Mouse (Mus musculus): Measurements from ENCODE around the gene Slc12a9. TPM values are rescaled to one million over a fixed set of nuclear protein-coding genes. Genes with fewer than 3 reads are reported as not detected.

Gene Slc12a9
- polyA plus RNA-seq, 1 experiment, result 14.4 TPM

- no peak within 1 kb of the TSS; the same call in 1 of the 2 replicates for H3K27ac ChIP-seq (ENCODE audit: control insufficient read depth, insufficient read depth, low read depth, low read length, poor library complexity)
- peaks cover 1% of the 10 kb centered on the region; the same call in 1 of the 2 replicates for H3K4me1 ChIP-seq (ENCODE audit: control insufficient read depth, insufficient read depth, low read length)
- H3K4me3 ChIP-seq (replicated peaks; ENCODE audit: control insufficient read depth, low read depth, low read length), result peak within 1 kb of the TSS; percentile 1
- TF ChIP-seq POLR2A (IDR thresholded peaks at IDR 0.05; ENCODE audit: borderline replicate concordance, control insufficient read depth, low read depth, low read length), result no peak
- no peak for TF ChIP-seq CTCF (IDR thresholded peaks at IDR 0.05; ENCODE audit: control insufficient read depth, insufficient read depth, low read length)
- WGBS, result 46% methylated on average over 30 of the region's 30 CpGs
Observed at GRCm38 (mm10) chr5:137314193-137315083, 19.0 kb downstream of the Slc12a9 start, which contains the start of gene Trip6. TSS of gene Trip6 (minus strand) at chr5:137314404.

GRCm38 (mm10) chr5:137313466-137314192 is 19.8 kb downstream of the Slc12a9 start:
- H3K4me3 ChIP-seq (replicated peaks; ENCODE audit: control insufficient read depth, low read depth, low read length), result peak overlapping the region; percentile 1
- H3K27ac ChIP-seq (ENCODE audit: control insufficient read depth, insufficient read depth, low read depth, low read length, poor library complexity), result no peak overlapping the region; the same call in 1 of the 2 replicates
- TF ChIP-seq POLR2A (IDR thresholded peaks at IDR 0.05; ENCODE audit: borderline replicate concordance, control insufficient read depth, low read depth, low read length) (no peak), CTCF (IDR thresholded peaks at IDR 0.05; ENCODE audit: control insufficient read depth, insufficient read depth, low read length) (no peak)
- WGBS, result 6% methylated on average over 22 of the region's 22 CpGs
- H3K4me1 ChIP-seq (ENCODE audit: control insufficient read depth, insufficient read depth, low read length), result peaks cover 1% of the 10 kb centered on the region; the same call in 1 of the 2 replicates

GRCm38 (mm10) chr5:137308356-137308755 is 25.0 kb downstream of the Slc12a9 start:
- Histone ChIP-seq H3K4me3 (replicated peaks; ENCODE audit: control insufficient read depth, low read depth, low read length) (no peak overlapping the region), H3K27ac (ENCODE audit: control insufficient read depth, insufficient read depth, low read depth, low read length, poor library complexity) (no peak overlapping the region), H3K4me1 (ENCODE audit: control insufficient read depth, insufficient read depth, low read length) (peaks cover 3% of the 10 kb centered on the region)
- TF ChIP-seq CTCF (IDR thresholded peaks at IDR 0.05; ENCODE audit: control insufficient read depth, insufficient read depth, low read length) (no peak), POLR2A (IDR thresholded peaks at IDR 0.05; ENCODE audit: borderline replicate concordance, control insufficient read depth, low read depth, low read length) (no peak)
- 93% methylated on average over 4 of the region's 4 CpGs for WGBS

- peak within 1 kb of the TSS; percentile 81 for H3K4me3 ChIP-seq (replicated peaks; ENCODE audit: control insufficient read depth, low read depth, low read length)
- H3K27ac ChIP-seq (ENCODE audit: control insufficient read depth, insufficient read depth, low read depth, low read length, poor library complexity), result peak within 1 kb of the TSS; percentile 88
- H3K4me1 ChIP-seq (ENCODE audit: control insufficient read depth, insufficient read depth, low read length), result peaks cover 3% of the 10 kb centered on the region
- TF ChIP-seq POLR2A (IDR thresholded peaks at IDR 0.05; ENCODE audit: borderline replicate concordance, control insufficient read depth, low read depth, low read length), result peak; percentile 59; the same call in 1 of the 2 replicates
- no peak for TF ChIP-seq CTCF (IDR thresholded peaks at IDR 0.05; ENCODE audit: control insufficient read depth, insufficient read depth, low read length)
- WGBS, result under 1% methylated on average over 65 of the region's 72 CpGs
Observed at GRCm38 (mm10) chr5:137307071-137307912, 26.1 kb downstream of the Slc12a9 start, which contains the start of gene Srrt. TSS of gene Srrt (minus strand) at chr5:137307674.

- whole genome bisulfite sequencing, result under 1% methylated on average over 12 of the region's 12 CpGs
- H3K4me1 ChIP-seq (ENCODE audit: control insufficient read depth, insufficient read depth, low read length), result peaks cover 3% of the 10 kb centered on the region
- no peak for TF ChIP-seq CTCF (IDR thresholded peaks at IDR 0.05; ENCODE audit: control insufficient read depth, insufficient read depth, low read length)
Observed at GRCm38 (mm10) chr5:137306439-137307005, 26.9 kb downstream of the Slc12a9 start.

GRCm38 (mm10) chr5:137305822-137306221 is 27.6 kb downstream of the Slc12a9 start:
- Histone ChIP-seq H3K27ac (ENCODE audit: control insufficient read depth, insufficient read depth, low read depth, low read length, poor library complexity) (no peak overlapping the region), H3K4me3 (replicated peaks; ENCODE audit: control insufficient read depth, low read depth, low read length) (no peak overlapping the region), H3K4me1 (ENCODE audit: control insufficient read depth, insufficient read depth, low read length) (peaks cover 3% of the 10 kb centered on the region)
- WGBS, result 14% methylated on average over 3 of the region's 3 CpGs
- TF ChIP-seq POLR2A (IDR thresholded peaks at IDR 0.05; ENCODE audit: borderline replicate concordance, control insufficient read depth, low read depth, low read length), result no peak
- no peak for TF ChIP-seq CTCF (IDR thresholded peaks at IDR 0.05; ENCODE audit: control insufficient read depth, insufficient read depth, low read length)

More at GRCm38 (mm10) chr5:137306439-137307005, 26.9 kb downstream of the Slc12a9 start:
- peak overlapping the region; percentile 81 for H3K4me3 ChIP-seq (replicated peaks; ENCODE audit: control insufficient read depth, low read depth, low read length)
- peak overlapping the region; percentile 88 for H3K27ac ChIP-seq (ENCODE audit: control insufficient read depth, insufficient read depth, low read depth, low read length, poor library complexity)

DNA sequence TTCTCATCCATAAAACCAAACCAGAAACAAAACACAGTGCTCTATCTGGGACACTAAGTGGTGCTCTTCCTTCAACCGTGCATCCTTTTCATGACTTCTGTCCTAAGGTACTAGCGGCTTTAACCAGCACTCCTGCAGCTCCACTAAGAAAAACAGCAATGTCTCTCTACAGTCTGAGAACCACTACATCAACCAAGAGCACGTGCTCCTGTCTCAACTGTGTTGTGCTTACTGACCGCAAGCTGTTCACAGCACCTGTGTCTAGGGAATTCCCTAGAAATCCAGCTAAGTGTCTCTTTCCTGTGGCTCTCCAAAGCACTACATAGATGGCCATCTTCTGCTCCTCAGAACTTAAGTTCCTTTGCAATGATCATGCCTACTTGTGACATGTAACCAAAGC is 28.6 kb downstream of the Slc12a9 start:
- peaks cover 2% of the 10 kb centered on the region for H3K4me1 ChIP-seq (ENCODE audit: control insufficient read depth, insufficient read depth, low read length)
- no peak overlapping the region for H3K27ac ChIP-seq (ENCODE audit: control insufficient read depth, insufficient read depth, low read depth, low read length, poor library complexity)
- 71% methylated on average over 4 of the region's 4 CpGs for WGBS
- TF ChIP-seq POLR2A (IDR thresholded peaks at IDR 0.05; ENCODE audit: borderline replicate concordance, control insufficient read depth, low read depth, low read length) (no peak), CTCF (IDR thresholded peaks at IDR 0.05; ENCODE audit: control insufficient read depth, insufficient read depth, low read length) (no peak)
- H3K4me3 ChIP-seq (replicated peaks; ENCODE audit: control insufficient read depth, low read depth, low read length), result no peak overlapping the region
